Mouse (Mus musculus) neural tube, embryonic 10.5 days (tissue): ENCODE data around the gene Aldh2.

Experiments
- DNase-seq: peaks from one replicate; pipeline ENCODE4 v3.0.0-alpha.2; 2017; ENCODE audit warnings: low spot score; ENCODE audit errors: extremely low spot score

Gene Aldh2

DNA sequence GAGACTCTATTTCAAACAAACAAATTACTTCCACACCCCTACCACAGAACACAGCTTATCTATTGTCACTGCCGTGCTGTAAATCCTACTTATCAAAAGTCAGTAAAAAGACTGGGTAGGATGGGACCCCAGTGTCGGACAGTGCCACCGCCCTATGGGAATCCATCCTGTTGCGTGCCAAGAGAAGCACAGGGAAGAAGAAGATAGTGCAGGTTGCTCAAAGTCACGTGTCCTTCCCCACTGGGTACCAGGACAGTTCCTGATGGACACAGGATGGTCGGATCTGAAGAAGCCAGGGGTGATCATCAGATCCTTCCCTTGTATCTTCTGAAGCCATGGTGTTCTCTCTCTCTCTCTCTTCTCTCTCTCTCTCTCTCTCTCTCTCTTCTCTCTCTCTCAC, 2.1 kb upstream of the Aldh2 start:
- no peak for DNase-seq

DNA sequence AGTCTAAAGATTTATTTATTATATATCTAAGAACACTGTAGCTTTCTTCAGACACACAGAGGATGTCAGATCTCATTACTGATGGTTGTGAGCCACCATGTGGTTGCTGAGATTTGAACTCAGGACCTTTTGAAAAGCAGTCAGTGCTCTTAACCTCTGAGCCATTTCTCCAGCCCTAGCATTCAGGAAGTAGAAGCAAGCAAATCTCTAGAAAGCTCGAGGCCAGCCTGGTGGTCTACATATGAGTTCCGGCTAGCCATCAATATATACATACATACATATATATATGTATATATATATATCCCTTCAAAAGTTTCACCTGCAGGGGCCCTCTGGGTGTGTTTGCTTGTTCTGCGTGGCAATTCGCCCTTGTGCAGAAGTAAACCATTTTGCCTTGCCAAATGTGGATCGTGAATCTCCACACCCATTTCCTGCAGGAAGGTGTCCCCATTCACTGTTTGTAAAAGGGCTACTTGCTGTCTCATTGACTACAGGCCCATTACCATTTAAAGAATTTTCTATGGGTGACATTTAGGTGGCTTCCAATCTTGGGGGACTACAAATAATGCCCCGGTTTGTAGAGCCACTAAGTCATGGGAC, 1.2 kb upstream of the Aldh2 start:
- no peak for DNase-seq

DNA sequence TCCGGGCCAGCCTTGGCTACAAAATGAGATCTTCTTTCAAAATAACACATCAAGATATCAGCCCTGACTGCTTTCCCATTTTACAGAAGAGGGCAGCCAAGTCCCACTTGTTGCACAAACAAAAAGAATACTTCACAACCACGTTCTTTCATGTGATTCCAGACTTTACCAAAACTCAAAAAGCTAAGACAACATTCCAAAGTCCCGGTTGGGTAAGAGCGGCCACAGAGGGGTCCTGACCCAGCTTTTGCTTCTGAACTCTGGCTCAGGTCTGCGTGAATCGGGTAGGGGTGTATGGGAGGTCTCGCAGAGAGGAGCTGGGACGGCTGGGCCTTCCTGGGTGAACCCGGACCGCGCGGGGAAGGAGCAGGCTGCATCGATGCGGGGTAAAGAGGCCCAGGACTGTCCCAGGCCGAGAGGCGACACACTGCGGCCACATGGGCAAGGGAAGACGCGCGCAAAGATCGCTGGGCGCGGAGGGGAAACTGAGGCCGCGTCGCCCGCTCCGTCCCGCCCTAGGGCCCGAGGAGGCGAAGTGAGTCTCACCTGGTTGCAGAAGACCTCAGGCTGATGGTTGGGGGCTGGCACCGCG, 712 bp downstream of the Aldh2 start:
- DNase-seq, result no peak

DNA sequence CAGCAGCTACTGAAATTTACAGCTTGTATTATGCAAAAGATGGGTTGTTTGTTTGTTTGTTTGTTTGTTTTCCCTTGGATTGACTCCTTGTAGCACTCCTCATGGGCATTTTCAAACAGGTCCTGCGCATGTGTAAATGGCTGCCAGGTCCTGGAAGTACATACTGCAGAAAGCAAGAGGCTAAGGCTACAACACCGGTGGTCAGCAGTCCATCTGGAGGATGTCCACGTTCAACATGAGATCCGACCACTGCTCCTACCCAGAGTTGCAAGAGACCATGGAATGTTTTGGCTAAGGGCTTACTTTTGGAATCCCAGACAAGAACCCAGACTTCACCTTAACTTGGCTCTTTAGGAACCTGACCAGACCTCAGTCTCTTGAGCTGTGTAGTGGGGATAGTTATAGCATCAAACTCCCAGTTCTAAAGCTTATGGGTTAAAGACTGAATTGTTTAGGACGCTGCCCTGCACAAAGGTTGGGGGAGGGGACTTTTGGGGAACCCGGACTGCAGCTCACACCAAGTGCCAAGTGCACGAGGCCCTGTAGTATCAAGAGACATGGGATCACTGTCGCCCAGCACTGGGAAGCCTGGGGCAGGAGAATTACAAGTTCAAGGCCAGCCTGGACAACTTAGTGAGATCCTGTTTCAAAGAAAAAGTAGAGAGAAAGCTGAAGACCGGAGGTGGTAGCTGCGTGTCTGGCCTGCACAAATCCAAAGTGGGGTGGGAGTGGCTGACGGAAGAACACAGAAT, 1.4 kb downstream of the Aldh2 start:
- DNase-seq, result no peak

DNA sequence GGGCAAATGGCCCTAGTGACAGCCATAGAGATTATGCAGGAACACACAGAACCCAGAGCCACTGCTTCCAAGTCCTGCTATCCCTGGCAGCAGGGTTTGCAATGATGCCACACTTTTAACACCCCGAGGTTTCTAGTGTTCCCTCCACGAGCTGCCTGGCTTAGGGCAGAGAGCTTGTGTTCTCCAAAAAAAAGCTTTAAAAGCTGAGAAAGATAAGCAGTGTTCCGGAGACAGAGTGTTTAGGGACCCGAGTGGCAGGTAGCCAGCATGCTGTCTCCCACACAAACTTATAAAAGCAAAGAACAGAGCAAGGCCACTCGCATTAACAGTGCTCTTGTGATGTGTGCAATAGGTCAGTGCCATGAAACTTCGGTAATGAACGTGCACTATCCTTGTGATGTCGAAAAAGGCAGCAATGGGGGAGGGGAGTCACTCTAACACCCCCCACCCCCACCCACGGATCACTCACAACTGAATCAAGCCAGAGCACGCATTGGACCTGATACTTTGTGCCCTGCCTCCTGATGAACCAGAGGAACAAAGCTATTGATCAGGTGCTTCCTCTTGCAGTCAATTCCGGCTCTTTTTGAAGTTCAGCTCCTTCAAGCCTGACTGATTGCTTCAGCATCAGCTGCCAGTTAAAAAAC, 2.1 kb downstream of the Aldh2 start:
- no peak for DNase-seq

DNA sequence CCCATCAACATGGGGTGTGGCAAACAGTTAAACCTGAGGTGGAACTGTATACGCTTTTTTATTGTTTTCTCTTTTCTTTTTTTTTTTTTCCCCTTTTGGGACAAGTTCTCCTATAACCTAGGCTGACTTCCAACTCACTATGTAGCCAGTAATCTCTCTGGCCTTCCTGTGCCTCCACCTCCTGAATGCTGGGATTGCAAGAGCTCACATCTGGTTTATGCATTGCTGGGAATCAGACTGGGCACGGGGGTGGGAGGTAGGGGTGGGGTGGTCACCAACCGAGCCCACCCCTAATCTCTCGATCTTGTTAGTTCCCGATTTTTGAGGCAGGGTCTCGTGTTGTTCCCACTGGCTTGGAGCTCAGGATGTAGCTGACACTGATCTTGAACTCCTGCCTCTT, 3.7 kb downstream of the Aldh2 start:
- DNase-seq, result no peak

DNA sequence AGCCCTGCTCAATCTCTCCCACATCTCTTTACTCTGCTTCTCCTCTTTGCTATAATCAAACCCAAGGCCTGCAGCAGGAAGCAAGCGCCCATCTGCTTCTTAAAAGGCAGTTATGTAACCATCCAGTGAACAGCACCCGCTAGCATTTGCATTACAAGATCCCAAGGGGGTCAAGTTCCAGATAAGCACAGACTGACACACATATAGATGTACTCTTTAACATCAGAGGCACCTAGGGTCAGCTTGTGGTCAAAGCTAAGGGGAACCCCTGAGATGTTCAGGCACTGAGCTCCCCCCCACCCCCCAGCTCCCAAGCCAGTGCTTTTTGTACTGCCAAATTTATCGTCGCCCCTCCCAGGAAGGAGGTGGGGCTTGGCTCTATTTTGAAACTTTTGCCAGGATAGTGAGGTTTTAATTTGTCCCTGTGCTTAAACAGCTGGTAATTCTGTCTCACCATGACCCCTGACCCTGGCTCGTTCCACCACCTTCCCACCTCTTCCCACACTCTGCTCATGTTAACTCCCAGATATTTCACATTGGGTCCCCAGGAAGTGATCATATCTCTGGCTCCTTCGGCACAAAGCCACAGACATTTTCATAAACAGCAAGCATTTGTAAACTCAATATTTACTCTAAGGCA, 7.1 kb downstream of the Aldh2 start:
- no peak for DNase-seq

DNA sequence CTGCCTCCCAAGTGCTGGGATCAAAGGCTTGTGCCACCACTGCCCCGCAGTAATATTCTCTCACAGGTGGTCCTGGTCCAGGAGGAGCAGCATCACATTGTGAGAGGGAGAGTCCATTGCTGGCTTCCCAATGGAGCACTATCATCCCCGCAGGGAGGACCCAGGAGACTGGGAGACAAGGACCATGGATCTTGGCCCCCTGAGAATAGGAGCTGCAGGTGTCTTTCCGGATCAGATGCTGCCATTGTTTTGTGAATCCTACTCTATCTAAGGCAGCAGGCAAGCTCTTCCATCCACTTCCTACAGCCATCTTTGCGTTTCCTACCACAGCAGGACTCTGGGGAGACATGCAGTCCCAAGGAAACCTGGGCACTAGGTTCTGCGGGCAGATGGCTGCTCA, 7.9 kb downstream of the Aldh2 start:
- DNase-seq, result no peak

DNA sequence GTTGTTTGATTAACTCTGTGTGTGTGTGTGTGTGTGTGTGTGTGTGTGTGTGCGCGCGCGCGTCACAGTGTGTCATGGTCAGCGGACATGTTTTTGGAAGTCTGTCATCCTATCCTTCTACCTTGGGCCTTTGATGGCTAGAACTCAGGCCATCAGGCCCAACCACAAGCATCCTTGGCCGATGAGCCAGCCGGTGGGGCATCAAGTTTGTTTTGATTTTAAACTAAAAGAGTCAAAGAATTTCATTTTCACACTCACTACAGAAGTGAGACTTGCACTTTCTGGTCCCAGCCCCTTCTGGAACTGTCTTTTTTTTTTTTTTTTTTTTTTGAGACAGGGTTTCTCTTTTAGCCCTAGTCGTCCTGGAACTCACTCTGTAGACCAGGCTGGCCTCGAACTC, 8.6 kb downstream of the Aldh2 start:
- DNase-seq, result no peak

DNA sequence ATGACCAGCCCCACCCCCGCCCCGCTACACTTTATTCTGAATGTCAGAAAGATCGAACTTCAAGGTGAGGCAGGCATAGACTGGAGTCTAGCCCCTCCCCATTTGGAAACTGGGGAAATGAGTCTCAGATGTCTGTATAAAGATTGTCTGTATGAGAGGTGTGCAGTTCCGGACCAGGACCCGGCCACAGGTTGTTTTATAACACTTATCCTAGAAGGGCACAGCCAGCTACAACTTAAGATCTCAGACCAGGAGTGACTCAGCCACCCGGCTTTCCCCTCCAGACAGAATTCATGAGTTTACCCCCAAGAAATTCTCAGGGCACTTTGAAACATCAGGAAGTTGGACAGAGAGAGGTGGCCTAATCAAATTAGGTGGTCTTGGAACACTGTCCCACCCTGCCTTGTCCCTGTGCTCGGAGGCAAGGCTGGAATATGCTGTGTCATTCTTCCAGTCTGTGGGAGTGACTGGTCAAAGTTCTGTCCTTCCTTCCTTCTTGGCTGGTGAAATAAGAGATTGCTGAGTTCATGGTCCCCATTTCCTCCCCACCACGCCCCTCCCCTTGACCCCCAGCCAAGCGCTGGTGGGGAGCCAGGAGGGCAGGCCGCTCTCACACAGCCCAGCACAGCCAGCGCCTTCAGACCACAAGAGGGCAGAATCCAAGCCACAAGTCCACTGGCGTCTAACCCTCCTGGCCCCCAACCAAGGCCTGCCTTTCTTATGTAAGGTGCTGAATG, 9.7 kb downstream of the Aldh2 start:
- DNase-seq, result no peak

DNA sequence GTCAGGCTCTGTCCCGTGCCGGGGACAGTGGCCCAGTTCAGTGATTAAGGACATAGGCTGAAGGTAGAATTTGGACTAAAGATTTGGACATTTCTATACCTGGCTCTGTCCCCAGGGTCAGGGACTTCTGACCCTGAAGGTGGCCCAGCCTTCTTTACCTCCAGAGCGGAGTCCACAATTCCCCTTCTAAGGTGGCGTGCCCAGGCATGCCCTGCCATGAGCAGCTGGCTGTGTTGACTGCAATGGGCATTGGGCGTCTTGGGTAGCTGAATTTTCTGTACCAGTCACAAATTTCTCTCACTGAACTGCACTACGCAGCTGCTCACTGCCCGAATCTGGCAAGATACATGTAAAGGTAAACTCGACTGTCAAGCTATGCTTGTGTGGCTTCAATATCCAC, 11.7 kb downstream of the Aldh2 start:
- no peak for DNase-seq

DNA sequence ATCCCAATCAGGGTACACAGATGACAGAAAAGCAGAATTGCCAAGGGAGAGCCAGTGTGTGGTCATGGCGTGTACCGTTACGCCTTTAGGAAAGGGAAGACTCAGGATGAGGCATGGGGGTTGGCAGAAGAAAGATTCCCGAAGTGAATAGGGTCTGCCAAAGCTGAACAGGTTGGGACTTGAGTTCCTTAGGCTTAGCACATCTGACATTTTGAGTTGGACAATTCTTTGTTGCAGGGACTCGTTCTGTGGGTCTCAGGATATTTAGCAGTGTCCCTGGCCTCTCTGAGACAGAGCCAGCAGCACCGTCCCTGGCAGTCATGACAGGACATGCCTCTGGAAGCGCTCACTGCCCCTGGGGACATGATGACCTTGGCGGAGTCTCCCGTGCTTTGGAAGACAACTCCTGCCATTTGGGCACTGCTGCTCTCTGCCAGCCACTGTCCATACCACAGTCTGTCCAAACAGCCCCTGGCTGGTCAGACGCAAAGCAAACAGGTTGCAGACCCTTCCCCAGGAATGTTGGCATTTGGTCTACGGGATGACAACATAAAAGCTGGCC, 16.6 kb downstream of the Aldh2 start:
- no peak for DNase-seq

DNA sequence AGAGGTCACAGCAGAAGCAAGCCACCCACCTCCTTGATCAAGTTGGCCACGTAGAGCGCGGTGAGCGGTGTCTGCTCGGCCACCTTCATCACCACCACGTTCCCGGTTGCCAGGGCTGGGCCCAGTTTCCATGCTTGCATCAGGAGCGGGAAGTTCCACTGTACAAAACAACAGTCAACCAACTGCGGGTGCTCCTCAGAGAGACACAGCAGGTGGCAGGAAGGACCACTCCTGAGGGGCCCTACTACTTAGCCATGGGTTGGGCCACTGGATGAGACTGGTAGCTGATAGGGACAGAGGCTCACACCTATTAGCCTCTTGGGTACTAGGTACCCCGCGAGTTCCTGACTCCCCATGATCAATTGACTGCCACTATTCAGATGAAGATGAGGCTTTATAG, 17.8 kb downstream of the Aldh2 start:
- no peak for DNase-seq

DNA sequence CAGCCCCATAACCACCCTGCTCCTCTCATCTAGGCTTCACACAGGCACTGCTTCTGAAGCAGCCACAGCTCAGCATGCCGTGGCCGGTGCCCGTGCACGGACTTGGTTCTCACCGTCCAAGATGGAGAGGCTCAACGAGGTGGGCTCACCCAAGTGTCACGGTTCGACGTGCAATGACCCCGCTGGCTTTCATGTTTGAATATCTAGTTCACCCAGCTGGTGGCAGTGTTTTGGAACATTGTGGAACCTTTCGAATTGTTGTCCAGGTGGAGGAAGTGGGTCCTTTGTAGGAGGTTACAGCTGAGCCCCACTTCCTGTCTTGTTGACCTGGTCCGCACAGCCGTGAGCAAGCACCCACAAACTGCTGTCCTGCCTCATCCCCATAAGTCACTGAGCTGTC, 19.5 kb downstream of the Aldh2 start:
- no peak for DNase-seq

DNA sequence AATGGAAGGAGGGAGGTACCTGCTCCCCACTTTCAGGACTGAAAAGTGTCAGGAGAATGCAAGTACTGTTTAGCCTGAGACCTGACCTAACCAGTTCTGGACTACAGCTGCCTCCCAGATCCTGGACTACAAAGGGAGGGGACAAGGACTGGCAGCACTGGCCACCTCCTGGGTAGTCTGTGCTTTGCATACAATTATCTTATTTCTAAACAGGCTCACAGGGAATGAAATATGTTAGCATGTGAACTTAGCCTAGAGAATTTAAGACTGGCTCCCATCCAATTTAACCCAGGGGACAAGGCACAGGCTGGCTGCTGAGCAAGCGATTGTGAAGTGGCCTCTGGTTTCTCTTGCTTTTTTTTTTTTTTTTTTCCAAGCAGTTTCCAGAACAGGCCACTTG, 22.8 kb downstream of the Aldh2 start:
- DNase-seq, result no peak

DNA sequence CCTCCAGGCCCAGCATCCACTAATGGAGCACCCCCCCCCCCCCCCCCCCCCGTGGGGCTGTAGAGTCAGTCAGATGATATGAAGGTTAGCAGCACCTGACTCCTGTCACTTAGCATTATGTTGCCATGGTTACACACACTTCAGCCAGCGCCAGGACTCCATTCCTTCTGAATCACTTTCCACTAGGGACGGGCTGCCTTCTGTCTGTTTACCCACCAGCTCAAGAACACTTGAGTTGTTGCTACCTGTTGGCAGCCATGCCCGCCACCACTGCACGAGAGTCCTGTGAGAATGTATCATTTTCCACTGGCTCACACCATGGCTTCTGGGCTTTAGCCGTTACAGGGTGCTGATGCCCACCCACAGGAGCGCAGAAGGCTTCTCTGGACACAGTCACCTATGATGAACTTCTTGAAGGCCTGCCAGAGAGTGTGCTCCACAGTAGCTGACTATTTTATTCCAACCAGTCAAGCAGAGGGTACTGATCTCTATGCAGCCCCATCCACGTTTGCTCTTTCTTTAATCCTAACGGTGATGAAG, 23.7 kb downstream of the Aldh2 start:
- no peak for DNase-seq

DNA sequence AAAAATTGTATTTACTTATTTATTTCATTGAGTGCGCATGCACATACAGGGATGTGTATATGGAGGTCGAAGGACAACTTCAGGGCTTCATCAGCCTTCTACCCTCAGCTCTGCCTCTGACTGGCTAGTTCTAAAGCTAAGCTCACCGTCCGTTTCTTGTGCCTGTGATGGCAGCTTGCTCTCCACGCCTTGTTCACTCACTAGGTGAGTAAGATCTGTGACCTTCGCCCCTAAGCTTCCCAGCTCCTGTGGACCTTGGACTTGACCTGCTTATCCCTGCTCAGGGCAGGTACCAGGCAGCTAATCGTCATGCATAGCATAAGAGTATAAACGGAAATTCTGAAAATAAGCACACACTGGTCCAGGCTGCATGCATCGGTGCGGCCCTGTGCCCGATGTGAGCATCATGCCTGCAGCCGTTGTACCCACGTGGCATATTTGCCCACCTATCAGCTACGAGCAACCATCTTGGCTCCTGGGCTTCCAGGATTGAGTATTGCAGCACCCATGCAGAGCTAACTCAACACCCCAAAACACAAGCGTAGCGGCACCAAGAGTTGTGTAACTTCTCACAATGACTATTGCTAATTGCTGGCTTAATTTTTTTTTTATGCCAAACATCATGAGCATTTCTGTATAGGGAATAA, 27.5 kb downstream of the Aldh2 start:
- DNase-seq, result no peak

DNA sequence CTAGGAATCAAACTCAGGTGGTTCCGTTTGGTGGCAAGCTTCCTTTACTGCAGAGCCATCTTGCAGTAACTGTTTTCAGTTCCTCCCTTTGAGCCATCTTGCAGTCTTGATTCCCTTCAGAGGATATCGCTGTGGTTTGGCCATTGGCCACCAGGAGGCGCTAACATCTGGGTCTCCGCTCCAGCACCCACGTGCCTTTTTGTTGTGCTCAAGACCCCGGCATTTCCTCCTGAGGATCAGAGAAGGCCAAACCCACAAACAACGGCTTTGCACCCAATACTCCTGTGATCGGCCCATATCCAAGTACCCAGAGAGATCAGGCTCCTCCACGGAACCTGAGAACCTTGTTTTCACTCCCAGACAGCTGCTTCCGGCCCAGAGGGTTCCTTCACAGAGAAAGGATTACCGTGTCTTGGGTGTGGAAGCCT, 29.1 kb downstream of the Aldh2 start:
- peak; percentile 93 for DNase-seq

DNA sequence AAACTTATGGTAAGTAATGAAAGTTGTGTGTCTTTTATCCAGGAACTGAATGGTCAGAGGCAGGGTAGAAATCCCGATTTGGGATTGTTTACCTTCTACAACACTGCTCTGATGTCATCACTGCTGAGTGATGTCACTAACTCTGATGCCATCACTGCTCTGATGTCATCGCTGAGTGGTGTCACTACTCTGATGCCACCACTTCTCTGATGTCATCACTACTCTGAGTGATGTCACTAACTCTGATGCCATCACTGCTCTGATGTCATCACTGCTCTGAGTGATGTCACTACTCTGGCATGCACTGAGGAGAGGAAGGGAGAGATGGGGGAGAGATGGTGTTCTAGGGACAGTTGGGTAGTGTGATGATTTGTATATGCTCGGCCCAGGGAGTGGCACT, 31.2 kb downstream of the Aldh2 start:
- no peak for DNase-seq

DNA sequence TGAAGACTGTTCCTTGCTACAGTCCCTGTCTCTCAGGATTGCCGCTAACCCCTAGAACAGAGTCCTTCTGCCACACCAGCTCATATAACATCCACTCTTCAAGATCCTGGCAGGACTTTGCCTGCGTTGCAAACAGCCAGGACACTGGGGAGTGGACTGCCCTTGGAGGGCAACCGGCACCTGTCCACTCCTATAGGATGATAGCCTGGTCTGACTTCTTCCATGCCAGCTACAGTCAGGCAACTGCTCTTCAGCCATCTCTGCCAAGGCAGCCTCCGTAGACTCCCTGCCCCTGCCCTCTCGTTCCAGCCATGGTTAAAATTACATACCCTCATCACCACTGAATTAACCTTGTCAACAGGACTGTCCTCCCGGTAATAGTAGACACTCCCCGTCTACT, 44.4 kb downstream of the Aldh2 start:
- DNase-seq, result no peak
